Mouse (Mus musculus): ENCODE measurements around the gene Lrrc43.

Gene Lrrc43

DNA sequence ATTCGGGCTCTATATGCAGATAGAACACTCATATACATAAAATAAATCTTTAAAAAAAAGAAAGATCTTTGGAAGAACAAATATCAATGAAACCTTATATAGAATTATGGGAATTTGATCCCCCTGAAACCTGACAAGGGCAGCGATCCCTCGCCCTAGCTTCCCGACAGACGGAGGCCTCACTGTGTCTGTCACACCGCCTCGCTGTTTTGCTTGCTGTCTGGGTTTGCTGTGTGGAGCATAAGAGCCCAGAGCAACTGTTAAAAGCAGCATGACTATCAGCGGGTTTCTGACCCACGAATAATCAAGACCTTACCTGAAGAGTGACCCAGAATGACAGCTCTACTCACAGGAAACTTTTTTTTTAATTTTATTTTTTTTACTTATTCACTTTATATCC is 31.6 kb downstream of the Lrrc43 start:
- DNase-seq (ENCODE audit: low spot score), result no peak

DNA sequence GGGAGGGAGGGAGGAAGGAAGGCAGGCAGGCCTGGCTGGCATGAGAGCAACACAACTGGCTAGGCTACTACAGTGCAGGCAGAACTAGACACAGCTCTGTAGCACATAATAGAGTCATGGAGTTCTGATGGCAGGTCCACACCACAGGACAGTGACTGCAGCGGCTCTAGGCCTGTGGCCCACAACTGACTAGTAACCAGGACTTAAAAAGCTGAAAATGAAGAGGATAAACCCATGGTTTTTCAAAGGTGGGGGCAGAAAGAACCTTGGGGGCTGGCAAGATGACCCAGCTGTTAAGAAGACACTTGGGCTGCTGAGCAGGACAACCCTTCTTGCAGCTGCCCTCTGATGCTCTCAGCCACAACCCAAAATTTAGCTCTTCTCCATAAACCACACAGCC is 32.5 kb downstream of the Lrrc43 start:
- no peak for DNase-seq (ENCODE audit: low spot score)

GRCm38 (mm10) chr5:123522166-123522565 is 33.1 kb downstream of the Lrrc43 start:
- DNase-seq (ENCODE audit: low spot score), result no peak

DNA sequence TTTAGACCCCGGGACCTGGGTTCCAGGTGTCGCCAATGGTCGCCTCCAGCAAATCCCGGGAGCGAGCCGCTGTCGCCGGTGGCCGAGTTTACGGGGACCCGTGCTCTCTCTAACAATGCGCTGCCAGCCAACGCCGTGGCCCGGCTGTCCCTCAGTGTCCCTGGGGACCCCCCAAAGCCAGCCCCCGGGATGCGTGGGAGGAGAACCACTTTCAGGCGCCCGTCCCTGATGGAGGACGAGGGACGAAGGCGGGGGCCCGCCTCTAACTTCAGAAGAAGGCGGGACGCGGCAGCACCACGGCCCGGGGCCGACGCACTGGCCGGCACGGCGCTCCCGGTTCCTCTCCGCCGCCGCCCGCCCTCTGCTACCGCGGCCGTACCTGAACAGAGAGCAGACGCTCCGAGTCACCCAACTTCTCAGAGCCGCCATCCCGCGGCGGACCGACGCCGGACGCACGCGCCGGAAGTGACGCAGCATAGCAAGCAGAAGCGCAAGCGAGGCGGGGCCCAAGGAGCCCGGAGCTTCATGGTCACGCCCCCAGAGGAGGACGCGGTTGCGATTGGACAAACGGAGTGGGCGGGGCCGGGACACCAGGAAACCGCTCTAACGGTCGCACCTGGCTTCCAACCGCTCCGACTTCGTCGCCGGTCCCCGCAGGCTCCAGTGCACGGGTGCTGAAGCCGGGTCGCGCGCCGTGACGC is 34.7 kb downstream of the Lrrc43 start, which contains the start of gene Diablo:
Diablo (minus strand) TSS at position 485 of the 701 bp plus-strand sequence.
- peak; percentile 92 for DNase-seq (ENCODE audit: low spot score)

GRCm38 (mm10) chr5:123524393-123524750 is 35.3 kb downstream of the Lrrc43 start:
- no peak for DNase-seq (ENCODE audit: low spot score)

DNA sequence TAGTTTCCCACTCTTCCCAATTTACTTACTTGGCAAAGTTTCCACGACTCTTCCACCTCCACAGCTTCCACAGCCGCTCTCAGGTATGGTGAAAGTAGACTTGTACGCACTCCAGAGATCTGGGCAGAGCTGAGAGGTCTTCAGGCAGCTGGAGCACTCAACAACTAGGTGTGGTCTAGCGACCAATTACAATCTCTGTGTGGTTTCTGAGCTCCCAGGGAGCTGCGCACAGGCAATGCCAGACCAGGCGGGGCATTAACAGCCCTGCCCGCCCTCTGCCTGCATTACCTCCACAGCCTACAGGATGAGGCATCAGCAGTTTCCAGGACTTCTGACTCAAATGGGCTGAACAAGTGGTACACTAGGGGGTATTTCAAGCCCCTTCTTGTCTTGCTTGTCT is 36.2 kb downstream of the Lrrc43 start, which contains the start of gene Gm49027:
Gm49027 (minus strand) TSS at position 208 of the 400 bp plus-strand sequence.
- DNase-seq (ENCODE audit: low spot score), result no peak

DNA sequence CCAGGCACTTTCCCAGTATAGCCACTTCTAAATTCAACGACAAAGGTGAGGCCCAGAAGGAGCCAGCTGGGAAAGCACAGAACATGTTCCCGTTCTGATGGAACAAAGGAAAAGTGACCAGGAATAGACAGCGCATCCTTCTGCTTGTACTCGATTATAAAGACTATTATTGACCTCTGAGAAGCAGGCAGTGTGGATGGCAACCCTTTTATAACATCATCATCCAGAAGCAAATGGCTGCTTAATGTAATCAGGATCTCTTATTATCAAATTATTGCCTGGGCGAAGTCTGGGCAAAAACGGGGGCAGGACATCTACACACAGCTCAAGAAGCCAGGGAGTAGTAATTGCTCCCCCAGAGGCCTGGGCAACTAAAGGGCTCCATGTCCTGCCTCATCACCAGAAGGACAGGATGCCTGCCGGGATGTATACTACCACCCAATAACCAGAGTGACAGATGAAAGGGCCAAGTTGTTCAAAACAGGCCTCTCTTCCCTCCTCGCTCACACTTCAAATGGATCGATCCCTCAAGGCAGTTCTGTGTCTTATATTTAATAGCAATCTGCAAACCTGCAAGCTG is 36.9 kb downstream of the Lrrc43 start:
- no peak for DNase-seq (ENCODE audit: low spot score)

GRCm38 (mm10) chr5:123528641-123529040 is 39.5 kb downstream of the Lrrc43 start:
- no peak for DNase-seq (ENCODE audit: low spot score)

DNA sequence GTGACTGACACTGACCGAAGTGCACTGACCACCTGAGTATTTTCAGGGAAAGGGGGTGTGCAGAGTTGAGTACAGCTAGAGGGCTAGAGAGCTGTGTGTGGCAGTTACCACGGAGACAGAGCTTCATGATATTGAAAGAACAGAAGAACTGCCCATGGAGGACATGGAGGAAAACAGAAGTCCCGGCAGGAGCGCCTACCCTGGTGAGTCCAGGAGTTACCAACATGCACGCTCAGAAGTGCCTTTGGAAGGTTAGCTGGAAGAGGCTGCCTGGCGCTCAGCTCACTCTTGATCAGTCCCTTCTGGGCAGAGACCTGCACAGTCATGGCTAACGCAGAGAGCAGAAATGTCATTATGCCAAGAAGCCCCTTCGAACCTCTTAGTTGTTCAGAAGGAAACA is 41.0 kb downstream of the Lrrc43 start:
- DNase-seq (ENCODE audit: low spot score), result no peak

DNA sequence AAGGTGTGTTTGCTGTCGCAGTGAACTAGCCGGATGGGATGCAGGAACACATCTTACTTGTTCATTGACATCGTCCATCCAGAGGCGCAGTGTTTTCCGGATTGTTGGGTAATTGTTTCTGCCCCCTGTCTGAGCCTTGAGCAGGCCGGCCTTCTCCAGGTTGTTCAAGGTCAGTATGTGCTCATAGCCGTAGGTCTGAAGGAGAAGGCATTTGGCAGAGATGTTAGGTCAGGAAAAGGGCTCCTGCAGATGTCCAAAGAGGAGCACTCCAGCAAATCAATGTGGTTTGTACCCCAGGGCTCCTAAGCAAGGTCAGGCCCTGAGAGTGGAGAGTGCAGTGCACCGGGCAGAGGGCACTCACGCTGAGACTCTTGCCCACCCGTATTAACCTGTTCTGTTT is 44.7 kb downstream of the Lrrc43 start:
- DNase-seq (ENCODE audit: low spot score), result no peak

- no peak for DNase-seq (ENCODE audit: low spot score)
Observed at GRCm38 (mm10) chr5:123555693-123556092, 66.6 kb downstream of the Lrrc43 start.

DNA sequence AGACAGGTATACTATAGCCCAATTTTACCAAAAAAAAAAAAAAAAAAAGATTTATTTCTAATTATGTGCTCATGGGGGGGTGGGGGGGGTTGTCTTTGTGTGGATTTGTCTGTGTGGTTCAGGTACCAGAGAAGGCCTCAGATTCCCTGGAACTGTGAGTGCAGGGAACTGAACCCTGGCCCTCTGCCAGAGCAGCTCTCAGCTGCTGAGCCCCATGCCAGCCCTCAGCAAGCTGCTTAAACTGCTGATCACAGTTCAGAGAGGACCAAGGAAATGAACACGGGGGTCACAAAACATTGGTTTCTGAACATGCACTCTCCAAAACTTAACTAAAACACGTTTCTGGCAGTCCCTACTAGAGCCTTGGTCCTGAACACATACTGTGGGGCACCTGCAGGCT is 67.3 kb downstream of the Lrrc43 start:
- no peak for DNase-seq (ENCODE audit: low spot score)
